Mouse (Mus musculus): ENCODE measurements around the gene Zfp706. TPM values are rescaled to one million over a fixed set of nuclear protein-coding genes. Genes with fewer than 3 reads are reported as not detected.

Gene Zfp706
- polyA plus RNA-seq, 1 experiment from 2014 or later: 459 TPM

GRCm38 (mm10) chr15:37034155-37034554 lies 26.6 kb upstream of the Zfp706 start:
- ATAC-seq (ENCODE audit: low FRiP score): no peak
- Histone ChIP-seq H3K27ac (no peak overlapping the region), H3K9ac (no peak overlapping the region), H3K9me3 (no peaks in the 10 kb centered on the region), H3K4me1 (replicated peaks) (0 out of 2 replicates have a peak, but pooled peaks cover 7% of the 10 kb centered on the region), H3K27me3 (no peaks in the 10 kb centered on the region), H3K36me3 (no peaks in the 10 kb centered on the region), H3K4me2 (no peak overlapping the region), H3K4me3 (no peak overlapping the region)
- WGBS: 97% methylated on average over 2 of the region's 2 CpGs

GRCm38 (mm10) chr15:37033431-37033830 lies 25.9 kb upstream of the Zfp706 start:
- Histone ChIP-seq H3K4me2 (no peak overlapping the region), H3K36me3 (no peaks in the 10 kb centered on the region), H3K4me1 (replicated peaks) (0 out of 2 replicates have a peak, but pooled peaks cover 7% of the 10 kb centered on the region), H3K9me3 (no peaks in the 10 kb centered on the region), H3K27ac (no peak overlapping the region), H3K9ac (no peak overlapping the region), H3K27me3 (no peaks in the 10 kb centered on the region), H3K4me3 (no peak overlapping the region)
- 90% methylated on average over 2 of the region's 2 CpGs for WGBS
- ATAC-seq (ENCODE audit: low FRiP score): no peak

GRCm38 (mm10) chr15:37031334-37032150 lies 24.0 kb upstream of the Zfp706 start:
- H3K9me3 ChIP-seq: no peaks in the 10 kb centered on the region
- 31% methylated on average over 6 of the region's 6 CpGs for WGBS
- H3K4me2 ChIP-seq: no peak overlapping the region
- 0 out of 2 replicates have a peak, but pooled peaks cover under 1% of the 10 kb centered on the region for H3K4me1 ChIP-seq (replicated peaks)
- H3K9ac ChIP-seq: no peak overlapping the region
- H3K4me3 ChIP-seq: no peak overlapping the region
- H3K27ac ChIP-seq: peak overlapping the region; percentile 44; the same call in 1 of the 2 replicates
- no peaks in the 10 kb centered on the region for H3K27me3 ChIP-seq
- ATAC-seq (ENCODE audit: low FRiP score): peak; percentile 66
- no peaks in the 10 kb centered on the region for H3K36me3 ChIP-seq

- no peak for ATAC-seq (ENCODE audit: low FRiP score)
- Histone ChIP-seq H3K9ac (no peak overlapping the region), H3K4me2 (no peak overlapping the region), H3K4me3 (no peak overlapping the region), H3K27ac (peak overlapping the region; percentile 44; the same call in 1 of the 2 replicates), H3K36me3 (no peaks in the 10 kb centered on the region), H3K9me3 (no peaks in the 10 kb centered on the region), H3K4me1 (replicated peaks) (no peaks in the 10 kb centered on the region), H3K27me3 (no peaks in the 10 kb centered on the region)
- WGBS: 84% methylated on average over 3 of the region's 3 CpGs
Observed at GRCm38 (mm10) chr15:37030929-37031328, 23.4 kb upstream of the Zfp706 start.

GRCm38 (mm10) chr15:37027956-37028355 lies 20.4 kb upstream of the Zfp706 start:
- no peak overlapping the region for H3K27ac ChIP-seq
- ATAC-seq (ENCODE audit: low FRiP score): no peak
- H3K9me3 ChIP-seq: no peaks in the 10 kb centered on the region
- H3K4me2 ChIP-seq: no peak overlapping the region
- H3K9ac ChIP-seq: no peak overlapping the region
- H3K4me1 ChIP-seq (replicated peaks): no peaks in the 10 kb centered on the region
- H3K36me3 ChIP-seq: no peaks in the 10 kb centered on the region
- H3K27me3 ChIP-seq: no peaks in the 10 kb centered on the region
- no peak overlapping the region for H3K4me3 ChIP-seq

GRCm38 (mm10) chr15:37026458-37026857 lies 18.9 kb upstream of the Zfp706 start:
- 85% methylated on average over 4 of the region's 4 CpGs for WGBS
- Histone ChIP-seq H3K36me3 (no peaks in the 10 kb centered on the region), H3K4me3 (no peak overlapping the region), H3K27ac (no peak overlapping the region), H3K27me3 (no peaks in the 10 kb centered on the region), H3K9ac (no peak overlapping the region), H3K4me2 (no peak overlapping the region), H3K9me3 (no peaks in the 10 kb centered on the region), H3K4me1 (replicated peaks) (no peaks in the 10 kb centered on the region)
- no peak for ATAC-seq (ENCODE audit: low FRiP score)

GRCm38 (mm10) chr15:37020581-37021245 lies 13.1 kb upstream of the Zfp706 start:
- H3K27me3 ChIP-seq: no peaks in the 10 kb centered on the region
- H3K36me3 ChIP-seq: no peaks in the 10 kb centered on the region
- H3K4me1 ChIP-seq (replicated peaks): no peaks in the 10 kb centered on the region
- no peak overlapping the region for H3K4me2 ChIP-seq
- no peak overlapping the region for H3K27ac ChIP-seq
- no peak overlapping the region for H3K9ac ChIP-seq
- ATAC-seq (ENCODE audit: low FRiP score): no peak
- no peak overlapping the region for H3K4me3 ChIP-seq
- H3K9me3 ChIP-seq: no peaks in the 10 kb centered on the region

GRCm38 (mm10) chr15:37019434-37019833 lies 11.9 kb upstream of the Zfp706 start:
- Histone ChIP-seq H3K9ac (no peak overlapping the region), H3K4me3 (no peak overlapping the region), H3K27me3 (no peaks in the 10 kb centered on the region), H3K4me1 (replicated peaks) (no peaks in the 10 kb centered on the region), H3K4me2 (no peak overlapping the region), H3K27ac (no peak overlapping the region), H3K36me3 (no peaks in the 10 kb centered on the region), H3K9me3 (no peaks in the 10 kb centered on the region)
- 89% methylated on average over 3 of the region's 3 CpGs for WGBS
- ATAC-seq (ENCODE audit: low FRiP score): no peak

- WGBS: 92% methylated on average over 7 of the region's 7 CpGs
- H3K9ac ChIP-seq: no peak overlapping the region
- no peaks in the 10 kb centered on the region for H3K9me3 ChIP-seq
- no peak overlapping the region for H3K4me3 ChIP-seq
- no peaks in the 10 kb centered on the region for H3K27me3 ChIP-seq
- H3K27ac ChIP-seq: no peak overlapping the region
- no peak overlapping the region for H3K4me2 ChIP-seq
- no peaks in the 10 kb centered on the region for H3K36me3 ChIP-seq
- no peak for ATAC-seq (ENCODE audit: low FRiP score)
- peaks cover 8% of the 10 kb centered on the region; the same call in 1 of the 2 replicates for H3K4me1 ChIP-seq (replicated peaks)
Observed at GRCm38 (mm10) chr15:37011897-37012296, 4.3 kb upstream of the Zfp706 start.

GRCm38 (mm10) chr15:37011316-37011715 lies 3.7 kb upstream of the Zfp706 start:
- H3K4me1 ChIP-seq (replicated peaks): peaks cover 9% of the 10 kb centered on the region; the same call in 1 of the 2 replicates
- H3K4me2 ChIP-seq: no peak overlapping the region
- ATAC-seq (ENCODE audit: low FRiP score): no peak
- H3K27ac ChIP-seq: no peak overlapping the region
- no peaks in the 10 kb centered on the region for H3K27me3 ChIP-seq
- H3K4me3 ChIP-seq: no peak overlapping the region
- WGBS: 90% methylated on average over 3 of the region's 3 CpGs
- H3K9me3 ChIP-seq: no peaks in the 10 kb centered on the region
- no peak overlapping the region for H3K9ac ChIP-seq
- H3K36me3 ChIP-seq: no peaks in the 10 kb centered on the region

GRCm38 (mm10) chr15:37008546-37008945 lies 973 bp upstream of the Zfp706 start:
- H3K27ac ChIP-seq: no peak overlapping the region
- H3K4me3 ChIP-seq: no peak overlapping the region
- no peak overlapping the region for H3K4me2 ChIP-seq
- H3K36me3 ChIP-seq: no peaks in the 10 kb centered on the region; the same call in 1 of the 2 replicates
- H3K9me3 ChIP-seq: no peaks in the 10 kb centered on the region
- no peaks in the 10 kb centered on the region for H3K27me3 ChIP-seq
- ATAC-seq (ENCODE audit: low FRiP score): no peak
- peaks cover 31% of the 10 kb centered on the region for H3K4me1 ChIP-seq (replicated peaks)
- H3K9ac ChIP-seq: no peak overlapping the region

GRCm38 (mm10) chr15:37007959-37008419 lies 416 bp upstream of the Zfp706 start:
- Histone ChIP-seq H3K36me3 (peaks cover 4% of the 10 kb centered on the region), H3K9ac (peak overlapping the region; percentile 97), H3K9me3 (no peaks in the 10 kb centered on the region), H3K4me1 (replicated peaks) (peaks cover 31% of the 10 kb centered on the region), H3K4me2 (peak overlapping the region; percentile 63), H3K4me3 (peak overlapping the region; percentile 96), H3K27me3 (no peaks in the 10 kb centered on the region), H3K27ac (peak overlapping the region; percentile 97)
- WGBS: 32% methylated on average over 8 of the region's 8 CpGs
- ATAC-seq (ENCODE audit: low FRiP score): no peak

Data from hindbrain, embryonic 13.5 days (tissue).